Mouse (Mus musculus) monocyte, adult 5-6 weeks (primary cell): Measurements from ENCODE around the gene Olfr340. TPM values are rescaled to one million over a fixed set of nuclear protein-coding genes. Genes with fewer than 3 reads are reported as not detected.
"Not testable (repeated sequence)": the region's sequence is repeated elsewhere in the genome, so short reads cannot be mapped to it uniquely, and the experiment has no call there.

ENCODE experiments used
- ATAC-seq: fragments of 153-309, 156-312 bp; replicated peaks from 2 replicates; pipeline ENCODE4 v1.8.0; 2017; ENCODE audit warnings: mild to moderate bottlenecking; ENCODE audit not compliant: low TSS enrichment, insufficient number of reproducible peaks, severe bottlenecking, poor library complexity, low FRiP score
- total RNA-seq: library from RNA; stranded (forward); fragments of 200-1000, 200-491, 200-594 nt; gene quantifications from 3 replicates; pipeline ENCODE4 v1.2.3, GENCODE M21; 2017

The Olfr340 gene
- total RNA-seq, result not detected in 3 replicates

- ATAC-seq, result no peak
These were observed at the start of gene Olfr340 for GRCm38 (mm10) chr2:36452287-36452686. Gene Olfr340 (plus strand): TSS chr2:36452587.

GRCm38 (mm10) chr2:36415174-36415573, 37.2 kb upstream of the Olfr340 start:
- not testable (repeated sequence) for ATAC-seq

- ATAC-seq, result not testable (repeated sequence)
These were observed 36.8 kb upstream of the Olfr340 start for GRCm38 (mm10) chr2:36415591-36415990.

GRCm38 (mm10) chr2:36418647-36419046, 33.7 kb upstream of the Olfr340 start, which contains the start of gene Olfr339:
Gene Olfr339 (plus strand): TSS chr2:36418947.
- ATAC-seq, result no peak

GRCm38 (mm10) chr2:36473634-36474033, 21.2 kb downstream of the Olfr340 start:
- no peak for ATAC-seq

- ATAC-seq, result no peak
These were observed 30.0 kb downstream of the Olfr340 start, which contains the start of gene Olfr341 for GRCm38 (mm10) chr2:36482368-36482767. Gene Olfr341 (minus strand): TSS chr2:36482468.

Other genes starting within 250 kb of the Olfr340 start
- gene Ptgs1, start 222.2 kb upstream of the Olfr340 start, total RNA-seq, result 1.8 to 7.6 TPM (median 4.1 TPM) in 3 replicates
- not detected in 3 replicates for gene Olfr338, start 79.1 kb upstream of the Olfr340 start, total RNA-seq
- not detected in 3 replicates for gene Olfr339, start 33.6 kb upstream of the Olfr340 start, total RNA-seq
- gene Olfr341, start 29.9 kb downstream of the Olfr340 start, total RNA-seq, result not detected in 3 replicates
- gene Olfr342, start 72.4 kb downstream of the Olfr340 start, total RNA-seq, result not detected in 3 replicates
- gene Olfr344, start 114.1 kb downstream of the Olfr340 start, total RNA-seq, result not detected in 3 replicates
- not detected in 3 replicates for gene Olfr345, start 187.5 kb downstream of the Olfr340 start, total RNA-seq
- gene Olfr346, start 233.2 kb downstream of the Olfr340 start, total RNA-seq, result not detected in 3 replicates